Mouse (Mus musculus) liver, adult 2 months (tissue): Measurements from ENCODE around the gene Rabac1.

Source experiments
- CTCF ChIP-seq: fragments of 200-500 bp; IDR thresholded peaks from 2 replicates; pipeline ENCODE4 v1.5.1; 2011; ENCODE audit warnings: low read depth, low read length, control low read depth
- POLR2A ChIP-seq: fragments of 200-500 bp; IDR thresholded peaks from 2 replicates; pipeline ENCODE4 v1.6.1; 2011; ENCODE audit warnings: low read length, control low read depth; ENCODE audit not compliant: insufficient read depth; ENCODE audit errors: extremely low read depth

GRCm38 (mm10) chr7:25006171-25006570 lies 33.6 kb upstream of the Rabac1 start:
- no peak for TF ChIP-seq POLR2A
- no peak for TF ChIP-seq CTCF
